Mouse (Mus musculus): ENCODE measurements around the gene Neurl2. TPM values are rescaled to one million over a fixed set of nuclear protein-coding genes. Genes with fewer than 3 reads are reported as not detected.
A peak's percentile ranks its signal among the peaks of the same experiment; 100 is the strongest.

Gene Neurl2
- polyA plus RNA-seq, 1 experiment from 2014 or later, result 8.3 TPM

DNA sequence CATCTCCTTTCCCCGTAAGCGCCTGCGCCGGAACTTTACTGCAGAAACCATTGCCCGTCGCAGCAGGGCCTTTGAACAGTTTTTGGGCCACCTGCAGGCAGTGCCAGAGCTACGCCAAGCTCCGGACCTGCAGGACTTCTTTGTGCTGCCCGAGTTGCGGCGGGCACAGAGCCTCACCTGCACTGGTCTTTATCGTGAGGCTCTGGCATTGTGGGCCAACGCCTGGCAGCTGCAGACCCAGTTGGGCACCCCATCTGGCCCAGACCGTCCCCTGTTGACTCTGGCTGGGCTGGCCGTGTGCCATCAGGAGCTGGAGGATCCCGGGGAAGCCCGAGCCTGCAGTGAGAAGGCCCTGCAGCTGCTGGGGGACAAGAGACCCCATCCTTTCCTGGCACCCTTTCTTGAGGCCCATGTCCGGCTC, 41.4 kb downstream of the Neurl2 start:
- no peaks in the 10 kb centered on the region for H3K9me3 ChIP-seq (ENCODE audit: control insufficient read depth, low read length)
- DNase-seq (ENCODE audit: low spot score) (no peak), ATAC-seq (ENCODE audit: low read depth) (no peak)
- H3K4me3 ChIP-seq (ENCODE audit: low read depth, low read length), result no peak overlapping the region
- H3K27me3 ChIP-seq (replicated peaks; ENCODE audit: control insufficient read depth, insufficient read depth, low read length), result no peaks in the 10 kb centered on the region
- peaks cover 76% of the 10 kb centered on the region for H3K36me3 ChIP-seq (ENCODE audit: control insufficient read depth, insufficient read depth, low read length)
- H3K27ac ChIP-seq (replicated peaks; ENCODE audit: low read depth, low read length), result no peak overlapping the region
- no peak overlapping the region; the same call in 1 of the 2 replicates for H3K9ac ChIP-seq (ENCODE audit: low read depth, low read length)
- WGBS, result 91% methylated on average over 18 of the region's 18 CpGs
- no peak overlapping the region for H3K4me2 ChIP-seq (ENCODE audit: low read depth, low read length)
- peaks cover 3% of the 10 kb centered on the region; the same call in 1 of the 2 replicates for H3K4me1 ChIP-seq (ENCODE audit: control insufficient read depth, insufficient read depth, low read length)

DNA sequence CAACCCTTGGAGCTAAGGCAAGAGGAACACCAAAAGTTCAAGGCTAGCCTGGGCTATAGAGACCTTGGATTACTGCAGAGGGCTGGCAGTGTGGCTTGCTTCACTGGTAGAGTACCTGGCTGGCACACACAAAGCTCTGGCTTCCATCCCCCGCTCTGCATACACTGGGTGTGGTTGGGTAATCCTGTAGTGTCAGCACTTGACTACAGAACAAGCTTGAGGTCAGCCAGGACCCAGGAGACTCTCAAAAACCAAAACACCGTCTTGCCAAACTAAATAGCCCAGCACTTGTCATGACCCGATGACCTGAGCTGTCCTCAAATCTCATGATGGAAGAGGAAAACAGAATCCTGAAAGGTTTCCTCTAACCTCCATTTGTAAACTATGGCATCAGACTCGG, 42.8 kb downstream of the Neurl2 start:
- no peak overlapping the region for H3K4me2 ChIP-seq (ENCODE audit: low read depth, low read length)
- no peak for ATAC-seq (ENCODE audit: low read depth)
- H3K9me3 ChIP-seq (ENCODE audit: control insufficient read depth, low read length), result no peaks in the 10 kb centered on the region
- peaks cover 62% of the 10 kb centered on the region for H3K36me3 ChIP-seq (ENCODE audit: control insufficient read depth, insufficient read depth, low read length)
- WGBS, result 72% methylated on average over 4 of the region's 4 CpGs
- no peak for DNase-seq (ENCODE audit: low spot score)
- H3K4me3 ChIP-seq (ENCODE audit: low read depth, low read length), result no peak overlapping the region
- H3K9ac ChIP-seq (ENCODE audit: low read depth, low read length), result no peak overlapping the region
- H3K27me3 ChIP-seq (replicated peaks; ENCODE audit: control insufficient read depth, insufficient read depth, low read length), result no peaks in the 10 kb centered on the region
- H3K27ac ChIP-seq (replicated peaks; ENCODE audit: low read depth, low read length), result no peak overlapping the region
- H3K4me1 ChIP-seq (ENCODE audit: control insufficient read depth, insufficient read depth, low read length), result peaks cover 8% of the 10 kb centered on the region

DNA sequence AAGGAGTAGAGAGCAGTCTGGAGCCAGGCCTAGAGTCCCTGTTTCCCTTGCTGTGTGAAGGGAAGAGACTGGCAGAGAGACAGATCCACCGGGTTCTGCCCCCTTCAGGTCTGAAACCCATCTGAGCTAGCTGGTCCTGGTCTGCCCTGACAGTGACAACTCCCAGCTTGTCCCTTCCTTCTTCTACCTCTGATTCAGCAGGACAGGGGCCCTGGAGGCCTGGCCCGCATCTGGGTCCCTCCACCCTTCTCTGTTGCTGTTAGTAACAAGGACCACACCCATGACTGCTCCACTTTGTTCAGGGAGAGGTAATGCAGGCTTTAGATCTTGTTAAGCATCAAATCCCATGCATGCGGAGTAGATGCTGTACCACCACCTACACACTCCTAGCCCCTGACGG, 44.8 kb downstream of the Neurl2 start:
- no peak overlapping the region for H3K9ac ChIP-seq (ENCODE audit: low read depth, low read length)
- H3K4me1 ChIP-seq (ENCODE audit: control insufficient read depth, insufficient read depth, low read length), result peaks cover 8% of the 10 kb centered on the region
- ATAC-seq (ENCODE audit: low read depth) (no peak), DNase-seq (ENCODE audit: low spot score) (no peak)
- H3K27ac ChIP-seq (replicated peaks; ENCODE audit: low read depth, low read length), result no peak overlapping the region
- H3K4me2 ChIP-seq (ENCODE audit: low read depth, low read length), result no peak overlapping the region
- no peaks in the 10 kb centered on the region for H3K27me3 ChIP-seq (replicated peaks; ENCODE audit: control insufficient read depth, insufficient read depth, low read length)
- no peaks in the 10 kb centered on the region for H3K9me3 ChIP-seq (ENCODE audit: control insufficient read depth, low read length)
- peaks cover 44% of the 10 kb centered on the region for H3K36me3 ChIP-seq (ENCODE audit: control insufficient read depth, insufficient read depth, low read length)
- no peak overlapping the region for H3K4me3 ChIP-seq (ENCODE audit: low read depth, low read length)
- 73% methylated on average over 4 of the region's 4 CpGs for WGBS

DNA sequence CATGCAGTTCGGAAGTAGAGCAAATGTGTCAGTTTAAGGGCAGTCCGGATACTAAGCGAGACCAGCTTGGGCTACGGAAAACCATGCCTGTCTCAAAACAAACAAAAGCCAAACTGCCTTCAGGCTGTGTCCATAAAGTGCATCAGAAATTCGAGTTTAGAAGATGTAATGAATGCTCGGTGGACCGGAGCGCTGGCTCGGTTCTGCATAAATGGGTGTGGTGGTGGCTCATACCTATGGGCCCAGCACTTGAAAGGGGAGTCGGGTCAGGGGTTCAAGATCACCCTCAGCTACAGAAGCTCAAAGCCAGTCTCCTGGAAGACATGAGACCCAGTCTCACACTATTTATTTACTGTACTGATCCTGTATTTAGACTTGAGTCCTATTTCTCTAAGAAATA, 45.5 kb downstream of the Neurl2 start:
- H3K36me3 ChIP-seq (ENCODE audit: control insufficient read depth, insufficient read depth, low read length), result peaks cover 38% of the 10 kb centered on the region
- no peaks in the 10 kb centered on the region for H3K27me3 ChIP-seq (replicated peaks; ENCODE audit: control insufficient read depth, insufficient read depth, low read length)
- DNase-seq (ENCODE audit: low spot score) (no peak), ATAC-seq (ENCODE audit: low read depth) (no peak)
- H3K27ac ChIP-seq (replicated peaks; ENCODE audit: low read depth, low read length), result no peak overlapping the region
- H3K4me3 ChIP-seq (ENCODE audit: low read depth, low read length), result peak overlapping the region; percentile 10; the same call in 1 of the 2 replicates
- 72% methylated on average over 10 of the region's 10 CpGs for WGBS
- H3K9me3 ChIP-seq (ENCODE audit: control insufficient read depth, low read length), result no peaks in the 10 kb centered on the region
- H3K9ac ChIP-seq (ENCODE audit: low read depth, low read length), result no peak overlapping the region
- peak overlapping the region; percentile 87 for H3K4me2 ChIP-seq (ENCODE audit: low read depth, low read length)
- peaks cover 8% of the 10 kb centered on the region for H3K4me1 ChIP-seq (ENCODE audit: control insufficient read depth, insufficient read depth, low read length)

DNA sequence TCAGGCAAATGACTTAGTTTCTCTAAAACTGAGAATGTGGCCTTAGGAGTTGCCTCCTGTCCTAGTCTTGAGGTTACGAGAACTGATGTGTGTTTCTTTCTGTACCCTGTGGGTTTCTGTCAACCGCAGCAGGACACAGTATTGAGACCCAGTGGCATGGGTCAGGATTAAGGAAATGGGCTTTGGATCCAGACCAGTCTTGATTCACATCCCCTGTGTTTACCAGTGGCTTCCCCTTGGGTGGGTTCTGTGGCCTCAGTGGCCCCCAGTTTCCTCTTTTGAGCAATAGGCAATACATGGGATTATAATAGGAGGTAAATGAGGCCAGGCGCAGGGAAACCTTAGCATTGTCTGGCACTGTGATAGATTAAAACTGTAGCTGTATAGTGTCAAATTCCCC, 46.2 kb downstream of the Neurl2 start:
- Histone ChIP-seq H3K4me3 (ENCODE audit: low read depth, low read length) (peak overlapping the region; percentile 66), H3K4me1 (ENCODE audit: control insufficient read depth, insufficient read depth, low read length) (peaks cover 8% of the 10 kb centered on the region), H3K27me3 (replicated peaks; ENCODE audit: control insufficient read depth, insufficient read depth, low read length) (no peaks in the 10 kb centered on the region), H3K9me3 (ENCODE audit: control insufficient read depth, low read length) (no peaks in the 10 kb centered on the region), H3K9ac (ENCODE audit: low read depth, low read length) (peak overlapping the region; percentile 83; the same call in 1 of the 2 replicates), H3K27ac (replicated peaks; ENCODE audit: low read depth, low read length) (no peak overlapping the region), H3K4me2 (ENCODE audit: low read depth, low read length) (peak overlapping the region; percentile 87), H3K36me3 (ENCODE audit: control insufficient read depth, insufficient read depth, low read length) (peaks cover 30% of the 10 kb centered on the region)
- ATAC-seq (ENCODE audit: low read depth) (no peak), DNase-seq (ENCODE audit: low spot score) (no peak)
- 75% methylated on average over 3 of the region's 3 CpGs for WGBS

DNA sequence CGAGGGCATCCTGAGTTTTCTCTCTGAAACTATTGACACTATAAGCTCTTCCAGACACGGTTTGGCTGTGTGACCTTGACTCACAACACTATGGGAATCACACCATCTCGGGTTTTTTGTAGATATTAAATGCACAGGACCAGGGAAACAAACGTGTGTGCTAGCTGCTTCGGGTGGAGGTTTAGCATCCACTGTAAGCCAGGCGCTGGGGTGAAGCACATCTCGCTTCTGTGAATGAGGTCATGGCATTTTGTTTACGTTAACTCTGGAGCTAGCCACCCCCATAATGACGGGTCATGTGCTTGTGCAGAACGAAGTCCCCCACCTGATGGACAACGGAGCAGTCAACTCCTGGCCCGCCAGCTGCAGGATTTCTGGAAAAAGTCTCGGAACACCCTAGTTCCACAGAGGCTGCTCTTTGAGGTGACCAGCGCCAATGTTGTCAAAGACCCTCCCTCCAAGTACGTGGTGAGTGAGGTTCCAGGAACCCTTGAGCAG, 46.8 kb downstream of the Neurl2 start:
- Histone ChIP-seq H3K27me3 (replicated peaks; ENCODE audit: control insufficient read depth, insufficient read depth, low read length) (no peaks in the 10 kb centered on the region), H3K27ac (replicated peaks; ENCODE audit: low read depth, low read length) (peak overlapping the region; percentile 82), H3K9me3 (ENCODE audit: control insufficient read depth, low read length) (no peaks in the 10 kb centered on the region), H3K4me2 (ENCODE audit: low read depth, low read length) (peak overlapping the region; percentile 87), H3K9ac (ENCODE audit: low read depth, low read length) (peak overlapping the region; percentile 83), H3K36me3 (ENCODE audit: control insufficient read depth, insufficient read depth, low read length) (peaks cover 25% of the 10 kb centered on the region; the same call in 1 of the 2 replicates), H3K4me1 (ENCODE audit: control insufficient read depth, insufficient read depth, low read length) (peaks cover 8% of the 10 kb centered on the region), H3K4me3 (ENCODE audit: low read depth, low read length) (peak overlapping the region; percentile 66)
- WGBS, result 7% methylated on average over 15 of the region's 15 CpGs
- 0 out of 2 replicates have a peak, but pooled peaks have one; percentile 6 for ATAC-seq (ENCODE audit: low read depth)
- DNase-seq (ENCODE audit: low spot score), result peak; percentile 47

DNA sequence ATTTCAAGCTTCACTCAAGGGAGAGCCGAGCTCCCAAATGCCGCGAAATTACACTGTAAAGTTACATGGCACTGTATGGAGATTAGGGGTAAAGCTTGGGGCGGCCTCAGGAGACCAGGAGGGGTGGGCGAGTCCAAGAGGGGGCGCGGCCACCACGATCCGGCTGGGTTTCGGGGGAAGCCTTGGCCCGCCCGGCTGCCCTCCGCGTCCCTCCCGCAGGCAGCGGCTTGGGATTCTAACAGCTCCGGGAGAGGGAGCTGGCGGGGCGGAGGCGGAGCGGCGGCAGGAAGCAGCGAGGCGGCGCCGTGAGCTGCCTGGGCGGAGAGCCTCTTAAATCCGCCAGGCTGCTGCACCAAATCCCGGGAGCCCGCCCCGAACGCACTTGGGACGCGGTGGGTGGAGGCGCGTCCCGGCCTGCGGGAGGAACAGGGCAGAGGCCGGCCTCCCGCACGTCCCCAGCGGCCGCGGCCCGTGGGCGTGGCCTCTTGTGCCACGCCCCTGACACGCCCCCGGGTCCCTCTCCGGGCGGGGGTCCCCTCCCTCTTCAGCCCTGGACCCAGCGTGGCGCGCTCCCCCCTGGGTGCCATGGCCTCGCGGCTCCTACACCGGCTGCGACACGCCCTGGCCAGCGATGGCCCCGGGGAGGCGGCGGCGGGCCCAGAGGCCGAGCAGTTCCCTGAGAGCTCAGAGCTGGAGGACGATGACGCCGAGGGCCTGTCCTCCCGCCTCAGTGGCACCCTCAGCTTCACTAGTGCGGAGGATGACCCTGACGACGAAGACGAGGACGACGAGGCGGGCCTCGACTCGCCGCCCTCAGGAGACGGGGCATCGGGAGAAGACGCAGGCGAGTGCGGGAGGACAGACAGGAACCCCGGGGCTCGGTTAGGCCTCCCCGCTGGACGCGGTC, 47.5 kb downstream of the Neurl2 start, which contains the start of gene Snx21:
Snx21 (plus strand) TSS at position 343 of the 907 bp plus-strand sequence.
- Histone ChIP-seq H3K4me3 (ENCODE audit: low read depth, low read length) (peak within 1 kb of the TSS; percentile 66), H3K9ac (ENCODE audit: low read depth, low read length) (peak within 1 kb of the TSS; percentile 83), H3K27ac (replicated peaks; ENCODE audit: low read depth, low read length) (peak within 1 kb of the TSS; percentile 82), H3K36me3 (ENCODE audit: control insufficient read depth, insufficient read depth, low read length) (peaks cover 17% of the 10 kb centered on the region; the same call in 1 of the 2 replicates), H3K4me2 (ENCODE audit: low read depth, low read length) (peak within 1 kb of the TSS; percentile 87), H3K4me1 (ENCODE audit: control insufficient read depth, insufficient read depth, low read length) (peaks cover 8% of the 10 kb centered on the region), H3K27me3 (replicated peaks; ENCODE audit: control insufficient read depth, insufficient read depth, low read length) (no peaks in the 10 kb centered on the region), H3K9me3 (ENCODE audit: control insufficient read depth, low read length) (no peaks in the 10 kb centered on the region)
- DNase-seq (ENCODE audit: low spot score) (peak; percentile 95), ATAC-seq (ENCODE audit: low read depth) (peak; percentile 91)
- 0% methylated on average over 34 of the region's 89 CpGs for WGBS

DNA sequence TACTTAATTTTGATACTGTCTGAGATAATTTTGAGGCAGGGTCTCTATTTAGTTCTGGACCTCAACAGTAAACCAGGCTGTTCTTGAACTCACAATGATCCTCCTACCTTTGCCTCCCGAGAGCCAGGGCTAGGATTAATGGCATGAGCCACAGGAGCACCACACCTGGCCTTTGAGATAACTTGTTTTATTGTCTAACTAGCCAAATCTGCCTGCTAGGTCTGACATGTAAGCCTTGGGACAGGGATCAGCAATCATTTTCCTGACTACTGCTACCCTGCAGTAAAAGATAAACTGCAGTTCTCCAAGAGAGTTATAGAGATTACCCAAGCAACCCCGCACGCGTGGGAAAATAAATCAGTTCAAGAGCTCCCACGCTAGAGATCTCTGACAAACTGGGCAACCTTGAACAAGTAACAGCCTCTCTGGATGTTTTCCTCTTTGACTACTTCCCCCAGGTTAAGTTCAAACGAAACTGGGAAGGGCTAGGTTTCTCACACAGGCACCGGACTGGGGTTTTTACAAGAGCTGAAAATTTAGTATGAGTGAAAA, 48.3 kb downstream of the Neurl2 start:
- no peaks in the 10 kb centered on the region for H3K9me3 ChIP-seq (ENCODE audit: control insufficient read depth, low read length)
- H3K4me1 ChIP-seq (ENCODE audit: control insufficient read depth, insufficient read depth, low read length), result peaks cover 8% of the 10 kb centered on the region
- no peaks in the 10 kb centered on the region for H3K27me3 ChIP-seq (replicated peaks; ENCODE audit: control insufficient read depth, insufficient read depth, low read length)
- H3K9ac ChIP-seq (ENCODE audit: low read depth, low read length), result peak overlapping the region; percentile 83
- peak overlapping the region; percentile 87 for H3K4me2 ChIP-seq (ENCODE audit: low read depth, low read length)
- no peak for ATAC-seq (ENCODE audit: low read depth)
- peak overlapping the region; percentile 82 for H3K27ac ChIP-seq (replicated peaks; ENCODE audit: low read depth, low read length)
- 0 out of 2 replicates have a peak, but pooled peaks cover 11% of the 10 kb centered on the region for H3K36me3 ChIP-seq (ENCODE audit: control insufficient read depth, insufficient read depth, low read length)
- 11% methylated on average over 7 of the region's 7 CpGs for WGBS
- no peak for DNase-seq (ENCODE audit: low spot score)
- peak overlapping the region; percentile 66 for H3K4me3 ChIP-seq (ENCODE audit: low read depth, low read length)

Measured in embryonic facial prominence, embryonic 14.5 days (tissue).